Mouse (Mus musculus) kidney, postnatal 14 days (tissue): ENCODE results near the gene Ube2i.
A peak's percentile ranks its signal among the peaks of the same experiment; 100 is the strongest.
"Not testable (repeated sequence)": the region's sequence is repeated elsewhere in the genome, so short reads cannot be mapped to it uniquely, and the experiment has no call there.

ENCODE experiments used
- DNase-seq: peaks from one replicate; pipeline ENCODE4 v3.0.0; 2022; ENCODE audit warnings: mixed read lengths

The Ube2i gene

GRCm38 (mm10) chr17:25252643-25253042 lies 21.8 kb downstream of the Ube2i start:
- DNase-seq: no peak

GRCm38 (mm10) chr17:25250181-25250835 lies 24.1 kb downstream of the Ube2i start:
- no peak for DNase-seq

GRCm38 (mm10) chr17:25248033-25248750 lies 26.2 kb downstream of the Ube2i start:
- DNase-seq: no peak

DNA sequence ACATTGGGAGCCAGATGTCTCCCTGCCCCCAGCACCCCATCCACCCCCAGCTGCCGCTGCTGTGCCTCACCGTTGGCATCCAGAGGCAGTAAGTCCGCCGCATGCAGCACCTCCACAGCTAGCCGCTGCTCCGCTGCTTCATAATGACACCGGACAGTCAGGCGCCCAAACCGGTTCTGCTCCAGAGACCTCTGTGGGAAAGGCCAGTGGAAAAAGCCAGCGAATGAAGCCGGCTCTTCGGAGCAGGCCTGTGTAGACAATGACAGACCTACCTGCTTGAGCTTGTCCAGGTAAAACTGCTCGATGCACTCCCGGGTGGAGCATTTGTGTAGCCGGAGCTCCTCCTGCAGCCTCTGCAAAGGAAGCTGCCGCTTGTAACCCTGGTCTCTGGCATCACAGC lies 30.2 kb downstream of the Ube2i start:
- DNase-seq: peak; percentile 32

DNA sequence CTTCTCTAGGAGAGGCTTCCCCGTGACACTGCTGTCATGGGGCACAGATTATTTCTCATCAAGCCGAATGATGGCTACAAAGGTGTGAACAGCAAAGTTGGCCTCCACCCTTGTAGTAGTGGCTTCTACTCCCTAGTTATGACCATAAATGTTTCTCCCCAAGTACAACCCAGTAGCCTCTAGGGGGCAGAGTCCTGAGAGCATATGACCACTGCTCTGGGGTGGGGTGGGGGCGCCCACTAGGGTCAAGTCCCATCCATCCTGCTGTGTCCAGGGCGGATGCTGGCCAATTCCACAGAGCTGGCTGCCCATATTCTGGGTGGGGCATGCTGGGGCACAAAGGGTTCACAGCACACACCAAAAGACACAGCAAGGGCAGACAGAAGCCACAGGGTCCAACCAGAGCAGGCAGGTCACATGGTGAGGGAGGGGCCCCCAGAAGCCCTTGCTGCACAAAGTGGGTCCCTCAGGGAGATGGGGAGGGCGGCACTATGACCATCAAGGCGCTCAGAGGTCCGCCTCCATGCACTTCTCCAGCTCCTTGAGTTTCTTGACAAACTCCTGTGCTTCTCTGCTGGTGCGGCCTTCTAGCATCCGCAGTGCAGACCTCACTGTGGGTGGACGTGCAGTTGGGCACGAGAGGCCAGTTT lies 31.2 kb downstream of the Ube2i start:
- DNase-seq: no peak

- peak; percentile 93 for DNase-seq
Measured at GRCm38 (mm10) chr17:25239695-25240636, 34.5 kb downstream of the Ube2i start, which contains the start of the genes Gnptg and Tsr3. TSS of gene Gnptg (minus strand) at chr17:25240124. TSS of gene Tsr3 (plus strand) at chr17:25240170.

GRCm38 (mm10) chr17:25235635-25236034 lies 38.8 kb downstream of the Ube2i start:
- DNase-seq: no peak

GRCm38 (mm10) chr17:25231621-25232020 lies 42.8 kb downstream of the Ube2i start:
- not testable (repeated sequence) for DNase-seq

DNA sequence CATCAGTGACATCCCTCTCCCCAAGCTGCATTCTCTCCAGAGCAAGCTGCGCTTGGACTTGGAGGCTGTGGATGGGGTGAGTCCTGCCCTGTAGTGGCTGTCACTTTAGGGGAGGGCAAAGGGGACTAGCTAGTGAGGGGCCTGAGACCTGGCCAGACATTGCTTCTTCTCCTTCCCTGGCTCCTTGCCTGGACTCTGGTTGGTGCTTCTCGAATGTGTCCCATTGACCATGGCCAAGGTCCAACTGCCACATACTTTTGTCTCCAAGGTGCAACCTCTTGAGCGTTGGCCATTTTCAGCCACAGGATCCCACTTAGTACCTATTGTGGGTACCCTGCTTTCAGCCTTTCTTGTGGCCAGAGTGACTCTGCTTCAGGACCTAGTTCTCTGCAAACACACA lies 43.7 kb downstream of the Ube2i start:
- peak; percentile 66 for DNase-seq

- peak; percentile 34 for DNase-seq
Measured at GRCm38 (mm10) chr17:25230014-25230655, 44.3 kb downstream of the Ube2i start.

DNA sequence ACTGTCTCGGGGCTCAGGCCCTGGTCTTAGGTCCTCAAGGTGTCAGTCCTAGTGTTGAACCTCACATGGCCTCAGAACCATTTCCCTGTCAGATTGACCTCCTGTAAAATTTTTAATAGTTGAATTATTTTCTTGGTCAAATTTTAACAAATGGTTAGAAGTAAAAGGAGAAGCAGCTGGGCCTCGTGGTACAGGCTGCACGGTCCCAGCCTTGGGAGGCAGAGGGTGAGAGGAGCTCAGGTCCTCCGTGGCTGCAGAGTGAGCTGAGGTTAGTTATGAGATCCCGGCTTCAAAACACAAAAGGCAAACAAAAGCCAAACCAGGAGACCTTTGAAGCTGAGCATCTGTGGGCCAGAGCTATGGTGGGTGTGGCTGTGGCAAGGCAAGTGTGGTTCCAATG lies 46.4 kb downstream of the Ube2i start:
- DNase-seq: peak; percentile 39

- DNase-seq: no peak
Measured at GRCm38 (mm10) chr17:25225659-25226058, 48.8 kb downstream of the Ube2i start.

- peak; percentile 11 for DNase-seq
Measured at GRCm38 (mm10) chr17:25224586-25225222, 49.7 kb downstream of the Ube2i start.

DNA sequence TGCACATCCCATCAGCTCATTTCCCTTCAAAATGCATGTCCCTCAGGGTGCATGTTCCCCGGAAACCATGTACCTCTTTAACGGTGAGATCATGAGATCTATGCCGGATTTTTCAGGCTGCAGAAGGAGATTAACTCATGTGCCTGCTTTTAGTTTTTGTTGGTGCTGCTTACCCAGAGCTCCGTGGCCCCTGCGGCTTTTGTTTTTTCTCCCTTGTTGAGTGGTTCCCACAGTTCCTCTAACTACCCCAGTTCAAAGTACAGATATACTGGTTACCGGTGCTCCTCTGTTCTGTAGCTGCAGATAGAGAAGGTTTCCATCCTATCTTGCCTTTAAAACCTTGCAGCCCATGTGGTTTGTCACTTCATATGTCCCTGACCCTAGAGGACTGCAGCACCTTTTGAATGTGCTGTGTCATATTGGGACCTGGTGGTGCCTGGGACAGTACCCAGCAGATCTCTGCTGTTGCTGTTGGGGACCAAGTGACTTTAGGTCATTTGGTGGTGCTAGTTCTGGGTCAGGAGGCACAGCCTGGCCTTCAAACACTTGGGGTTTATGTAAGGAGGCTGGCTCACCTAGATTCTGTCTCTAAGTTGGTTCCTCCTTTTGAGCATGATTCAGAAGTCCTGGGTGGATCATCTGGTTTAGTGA lies 51.3 kb downstream of the Ube2i start:
- DNase-seq: no peak

DNA sequence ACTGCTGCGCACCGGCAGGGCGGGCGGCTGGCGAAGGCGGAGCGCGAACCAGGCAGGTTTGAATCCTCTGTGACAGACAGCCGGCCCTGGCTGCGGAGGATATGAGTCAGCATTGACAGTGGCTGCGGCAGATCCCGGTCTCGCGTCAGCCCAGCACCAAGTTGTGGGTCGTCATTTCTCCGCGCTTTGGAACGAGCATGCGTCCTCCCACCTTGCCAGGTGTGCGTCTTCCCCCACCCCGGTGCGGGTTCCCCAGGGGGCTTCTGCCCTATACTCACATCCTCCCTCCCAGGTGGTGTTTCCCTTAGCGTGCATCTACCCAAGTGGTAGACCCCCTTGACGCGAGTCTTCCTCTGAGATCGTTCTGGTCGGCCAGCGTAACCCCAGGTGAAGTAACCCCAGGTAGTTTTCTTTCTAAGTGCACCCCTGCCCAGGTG lies 51.9 kb downstream of the Ube2i start:
- not testable (repeated sequence) for DNase-seq

- DNase-seq: peak; percentile 82
Measured at GRCm38 (mm10) chr17:25221821-25222503, 52.5 kb downstream of the Ube2i start.

- no peak for DNase-seq
Measured at GRCm38 (mm10) chr17:25220746-25221145, 53.7 kb downstream of the Ube2i start.

GRCm38 (mm10) chr17:25219492-25220295 lies 54.7 kb downstream of the Ube2i start:
- DNase-seq: no peak

DNA sequence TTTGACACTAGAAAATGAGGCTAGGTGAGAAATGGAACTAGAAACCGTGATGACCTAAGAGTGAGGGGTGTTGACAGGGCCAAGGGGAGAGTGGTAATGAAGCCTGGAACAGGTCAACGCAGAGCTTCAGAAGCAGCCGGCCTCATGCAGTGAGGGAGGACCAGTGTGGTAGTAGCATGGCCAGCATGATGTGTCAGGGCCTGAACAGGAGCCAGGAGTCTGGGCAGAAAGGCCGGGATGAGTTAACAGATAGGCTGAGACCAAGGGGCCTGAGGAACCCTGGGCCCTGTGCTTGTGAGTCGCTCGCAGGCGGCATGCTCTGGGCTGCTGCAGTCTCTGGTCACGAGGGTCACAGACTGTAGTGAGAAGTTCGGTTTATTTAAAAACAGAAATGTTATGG lies 55.5 kb downstream of the Ube2i start:
- no peak for DNase-seq

GRCm38 (mm10) chr17:25215431-25215830 lies 59.0 kb downstream of the Ube2i start:
- no peak for DNase-seq
